Mouse (Mus musculus) cerebellum, postnatal 36 days (tissue): ENCODE results near the gene Rad1.
"Not testable (repeated sequence)": the region's sequence is repeated elsewhere in the genome, so short reads cannot be mapped to it uniquely, and the experiment has no call there.

Experiments
- DNase-seq, 2 experiments: peaks; one replicate each; pipeline ENCODE4 v3.0.0; 2021 to 2022; ENCODE audit warnings: mixed read lengths in 2 of 2

The Rad1 gene

DNA sequence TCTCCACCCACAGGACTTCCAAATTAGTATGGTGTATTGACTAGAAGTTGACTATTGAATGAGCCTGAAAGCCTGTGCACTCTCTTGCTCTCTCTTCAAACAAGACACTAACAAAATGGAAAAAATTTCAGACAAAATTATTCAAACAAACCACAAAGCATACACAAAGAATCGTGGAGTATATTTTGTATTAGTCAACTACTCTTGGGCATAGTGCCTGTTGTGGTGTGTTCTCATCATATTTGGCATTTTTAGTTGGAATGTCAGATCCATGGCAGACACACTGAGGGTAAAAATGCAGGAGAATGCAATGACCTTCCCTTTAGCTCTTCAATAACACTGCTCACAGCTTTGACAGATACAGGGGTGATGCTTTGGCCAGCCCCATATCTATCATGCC, 40.1 kb downstream of the Rad1 start:
- DNase-seq, result no peak

DNA sequence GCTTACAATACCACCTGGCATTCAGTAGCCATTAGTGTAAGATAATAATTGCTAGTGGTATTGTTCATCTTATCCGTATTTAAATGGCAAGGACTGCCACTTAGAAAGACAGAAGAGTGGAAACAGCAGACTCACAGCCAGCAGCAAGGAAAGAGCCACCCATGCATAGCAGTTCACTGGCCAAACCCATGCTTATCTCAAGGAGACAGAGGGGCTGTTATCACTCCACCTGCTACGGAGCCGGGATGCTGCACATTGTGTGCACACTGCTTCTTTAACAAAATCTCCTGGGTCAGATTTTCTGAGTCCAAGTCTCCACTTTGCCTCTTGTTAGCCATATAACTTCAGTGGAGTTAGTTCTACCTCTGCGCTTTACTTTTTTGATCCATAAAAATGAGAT, 45.5 kb downstream of the Rad1 start:
- DNase-seq, result no peak

DNA sequence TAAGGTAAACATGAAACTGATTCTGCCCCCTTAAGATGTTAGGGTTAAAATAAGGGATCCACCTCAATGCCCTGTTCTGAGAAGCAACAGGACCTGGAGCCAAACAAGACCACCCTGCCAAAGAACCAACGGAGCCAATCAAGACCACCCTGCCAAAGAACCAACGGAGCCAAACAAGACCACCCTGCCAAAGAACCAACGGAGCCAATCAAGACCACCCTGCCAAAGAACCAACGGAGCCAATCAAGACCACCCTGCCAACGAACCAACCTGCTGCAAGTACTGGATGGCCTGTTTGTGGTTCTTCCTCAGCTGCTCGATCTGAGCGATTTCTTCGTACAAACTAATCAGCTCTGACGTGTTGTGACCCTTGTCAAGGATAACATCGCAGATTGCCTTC, 47.5 kb downstream of the Rad1 start:
- not testable (repeated sequence) for DNase-seq

DNA sequence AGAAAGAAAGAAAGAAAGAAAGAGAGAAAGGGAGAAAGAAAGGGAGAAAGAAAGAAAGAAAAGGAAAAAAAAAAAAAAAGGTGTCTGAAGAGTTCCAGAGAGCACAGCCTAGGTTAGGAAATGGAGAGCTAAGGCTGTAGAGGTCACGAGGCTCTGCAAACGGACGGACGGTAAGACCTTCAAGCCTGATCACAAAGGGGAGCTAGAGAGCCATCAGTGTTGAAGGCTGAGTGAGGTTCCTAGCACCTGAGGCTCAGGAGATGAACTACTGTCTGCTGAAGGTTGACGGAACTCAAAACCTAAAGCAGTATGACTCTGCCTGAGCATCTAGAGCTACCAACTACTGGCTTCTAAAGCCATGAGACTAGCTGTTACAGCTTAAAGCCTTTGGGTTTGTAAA, 48.8 kb downstream of the Rad1 start:
- no peak for DNase-seq

DNA sequence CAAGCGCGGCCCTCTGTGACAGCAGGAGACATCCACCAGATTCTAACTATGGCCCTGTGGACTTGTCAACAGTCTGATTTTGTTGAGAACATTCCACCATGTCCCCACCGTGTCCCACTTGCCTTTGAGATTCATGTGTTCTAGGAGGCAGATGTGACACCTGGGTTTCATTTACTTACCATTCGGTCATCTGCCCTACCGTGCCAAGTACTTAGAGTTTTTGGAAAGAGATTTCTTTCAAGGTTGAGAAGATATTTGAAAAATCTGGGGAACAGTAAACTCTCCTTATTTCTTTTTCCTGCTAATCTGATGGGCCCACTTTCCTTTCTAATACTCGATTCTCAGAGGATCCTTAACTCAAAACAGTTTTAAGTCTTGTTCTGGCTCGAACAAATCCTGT, 50.2 kb downstream of the Rad1 start:
- DNase-seq, result no peak

DNA sequence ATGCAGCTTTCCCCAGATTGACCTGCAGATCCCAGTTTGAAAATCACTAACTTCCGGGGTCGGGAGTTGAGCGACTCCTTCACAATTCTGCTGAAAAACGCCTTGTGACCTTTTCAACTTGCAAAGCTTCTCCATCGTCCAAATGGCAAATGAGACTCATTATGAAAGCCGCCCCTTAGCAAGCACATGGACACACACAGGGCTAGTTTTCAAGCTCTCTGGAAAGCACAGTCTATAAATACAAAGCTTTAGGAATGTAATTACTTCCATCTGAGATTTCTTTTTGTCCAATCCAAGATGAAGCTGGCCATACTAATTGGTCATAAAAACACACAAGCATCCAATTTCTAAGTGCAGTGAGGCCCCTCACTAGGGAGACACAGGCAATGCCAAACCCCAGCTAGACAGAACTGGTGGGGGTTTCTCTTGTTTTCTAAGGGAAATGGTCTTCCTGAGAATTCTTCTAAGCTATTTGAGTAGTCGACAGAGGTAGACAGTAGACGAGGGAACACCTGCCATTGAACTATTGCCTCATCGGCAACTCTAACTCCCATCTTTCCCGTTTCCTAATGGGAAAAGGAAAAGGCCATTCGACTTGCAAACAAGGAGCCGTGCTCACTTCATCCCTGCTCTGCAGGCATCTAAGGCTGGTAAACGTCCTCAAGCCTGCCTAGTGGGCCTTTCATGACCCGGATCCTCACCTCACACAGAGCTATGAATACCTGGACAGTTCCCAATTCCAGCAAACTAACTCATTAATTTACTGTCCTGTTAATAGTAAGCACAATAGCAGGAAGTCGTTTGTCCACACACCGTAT, 54.7 kb downstream of the Rad1 start:
- DNase-seq, result no peak
